Mouse (Mus musculus) layer of hippocampus, adult 18-20 months (tissue): ENCODE data around the gene Efcab6. TPM values are rescaled to one million over a fixed set of nuclear protein-coding genes. Genes with fewer than 3 reads are reported as not detected.
"Not testable (repeated sequence)": the region's sequence is repeated elsewhere in the genome, so short reads cannot be mapped to it uniquely, and the experiment has no call there.

ENCODE experiments used
- DNase-seq, 2 experiments: peaks; one replicate each; pipeline ENCODE4 v3.0.0; 2022; ENCODE audit warnings: low spot score in 2 of 2
- long read RNA-seq: library from polyadenylated mRNA; stranded (forward); transcript quantifications from one replicate; pipeline ENCODE4 v2.0.0, GENCODE M21; 2021
- total RNA-seq, 2 experiments: library from RNA; stranded (reverse); gene quantifications; 2 replicates each; pipeline ENCODE4 v1.2.3; 2021

Efcab6 gene
- total RNA-seq = 1 to 10 TPM; 6.3 to 7.6 TPM
- long read RNA-seq, partial matches to known transcripts = 6 of 8 reads
- long read RNA-seq, other reads (novel, unspliced or antisense) = 2 of 8 reads

DNA sequence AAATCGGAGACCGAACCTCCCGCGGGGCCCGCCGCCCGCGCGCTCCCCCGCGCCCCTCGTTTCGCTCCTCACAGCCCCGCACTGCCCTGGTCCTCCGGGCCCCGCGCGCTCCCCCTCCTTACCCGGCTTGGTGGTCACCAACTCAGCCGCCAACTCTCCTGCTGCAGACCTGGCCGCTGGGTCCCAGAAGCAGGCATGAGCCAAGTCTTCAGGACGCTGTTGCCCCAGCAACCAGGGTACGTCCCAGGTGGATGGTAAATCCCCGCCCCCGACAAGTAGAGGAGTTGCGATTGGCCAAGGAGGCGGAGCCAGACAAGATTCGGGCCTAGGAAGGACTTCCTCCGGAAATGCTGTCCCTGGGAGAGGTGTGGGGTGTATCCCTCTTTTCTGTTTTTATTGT lies at the start of gene Efcab6:
Gene Efcab6, minus strand, starts transcription at position 240 of the 400 bp plus-strand sequence.
- DNase-seq = peak in 1 of 2 experiments; percentile 55

DNA sequence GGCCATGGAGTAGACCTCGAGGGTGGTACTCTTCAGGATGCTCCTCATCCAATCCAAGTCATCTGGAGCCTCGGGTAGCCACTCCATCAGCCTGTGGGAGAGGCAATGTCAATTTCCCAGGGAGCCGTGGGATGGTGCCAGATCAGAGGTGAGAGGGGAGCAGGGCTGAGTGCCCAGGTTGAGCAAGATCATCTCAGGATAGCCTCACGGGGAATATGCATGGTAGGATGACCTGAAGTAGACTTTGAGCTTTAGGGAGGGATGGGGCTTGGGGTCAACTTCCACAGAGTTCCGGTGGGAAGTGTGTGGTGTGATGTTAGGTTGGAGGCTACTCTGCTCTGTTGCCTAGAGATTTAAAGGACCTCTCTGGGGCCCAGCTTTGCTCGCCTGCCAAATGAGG lies 48.7 kb upstream of the Efcab6 start:
- DNase-seq = no peak

DNA sequence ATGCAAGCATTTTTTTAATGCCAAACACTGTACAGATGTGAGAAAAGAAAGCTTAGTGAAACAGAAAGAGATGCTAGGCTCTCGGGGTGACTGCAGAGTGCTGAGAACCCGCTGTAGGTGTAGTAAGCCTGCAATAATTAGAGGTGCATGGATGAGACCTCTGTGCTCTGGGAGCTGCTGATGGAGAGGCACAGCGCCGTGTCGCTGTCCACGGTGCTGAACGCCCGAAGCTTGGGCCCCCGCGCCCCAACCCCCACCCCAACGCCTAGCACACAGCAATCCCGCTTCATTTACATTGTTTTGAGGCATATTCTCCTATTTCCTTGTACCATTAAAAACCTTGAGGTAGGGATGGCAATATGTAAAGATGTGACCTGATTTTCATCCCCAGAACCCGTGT lies 43.7 kb upstream of the Efcab6 start:
- no peak for DNase-seq

DNA sequence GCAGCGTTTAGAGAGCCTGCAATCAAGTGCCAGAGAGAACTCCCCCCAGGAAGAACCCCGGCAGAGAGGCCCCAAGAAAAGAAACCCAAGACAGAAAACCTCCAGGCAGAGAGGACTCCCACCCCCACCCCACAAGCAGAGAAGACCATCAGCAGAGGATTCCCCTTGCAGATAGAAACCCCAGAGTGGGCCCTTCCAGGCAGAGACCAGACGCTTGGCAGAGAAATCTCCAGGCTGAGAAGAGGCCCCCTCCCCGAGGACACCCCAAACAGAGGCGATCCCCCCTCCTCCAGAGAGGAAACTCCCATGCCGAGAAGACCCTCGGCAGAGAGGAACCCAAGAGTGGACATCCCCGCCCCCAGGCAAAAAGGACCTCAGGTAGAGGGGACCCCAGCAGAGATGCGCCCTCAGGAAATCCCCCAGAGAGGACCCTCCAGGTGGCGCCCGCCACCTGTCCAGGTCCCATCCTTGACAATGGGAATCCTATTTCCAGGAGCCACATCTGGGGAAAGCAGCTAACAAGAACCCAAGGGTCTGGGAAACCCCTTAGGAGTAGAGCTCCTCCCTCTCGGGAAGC lies 40.8 kb upstream of the Efcab6 start:
- DNase-seq = no peak

DNA sequence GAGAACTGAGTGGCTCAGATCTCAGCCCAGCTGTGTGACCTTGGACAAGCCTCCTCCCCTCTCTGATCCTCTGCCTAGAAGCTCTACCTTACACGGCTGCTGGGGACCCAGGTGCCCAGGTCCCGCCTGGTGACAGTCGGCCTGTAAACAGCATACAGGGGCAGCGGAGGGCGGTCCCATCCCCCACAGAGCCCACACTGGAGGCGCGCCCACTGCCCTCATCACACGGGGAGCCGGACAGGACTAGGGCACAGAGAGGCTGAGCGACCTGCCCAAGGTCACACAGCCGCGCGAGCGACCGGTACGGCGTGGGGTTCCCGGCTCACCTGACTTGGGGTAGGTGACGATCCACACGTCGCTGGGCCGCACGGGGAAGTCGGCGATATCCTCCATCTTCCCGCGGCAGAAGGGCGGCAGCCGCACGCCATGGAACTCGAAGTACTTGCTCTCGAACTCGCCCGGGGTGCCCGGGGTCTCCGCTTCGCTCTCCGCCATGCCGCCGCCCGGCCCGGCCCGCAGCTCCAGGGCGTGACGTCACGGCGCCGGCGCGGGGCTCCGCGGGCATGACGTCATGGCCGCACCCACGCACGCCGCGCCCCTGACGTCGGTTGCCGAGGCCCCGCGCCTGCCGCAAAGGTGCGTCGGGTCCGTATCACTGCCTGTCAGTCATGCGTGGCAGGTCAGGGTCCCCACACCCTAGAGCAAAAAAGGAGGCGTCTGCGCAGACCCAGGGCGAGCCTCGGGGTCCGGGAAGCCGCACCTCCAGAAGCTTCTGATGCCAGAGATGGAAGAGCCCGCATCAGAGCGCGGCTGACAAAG lies 40.1 kb upstream of the Efcab6 start, which contains the start of gene Sult4a1:
Gene Sult4a1, minus strand, starts transcription at position 650 of the 819 bp plus-strand sequence.
- peak; percentile 44 to 70 for DNase-seq

DNA sequence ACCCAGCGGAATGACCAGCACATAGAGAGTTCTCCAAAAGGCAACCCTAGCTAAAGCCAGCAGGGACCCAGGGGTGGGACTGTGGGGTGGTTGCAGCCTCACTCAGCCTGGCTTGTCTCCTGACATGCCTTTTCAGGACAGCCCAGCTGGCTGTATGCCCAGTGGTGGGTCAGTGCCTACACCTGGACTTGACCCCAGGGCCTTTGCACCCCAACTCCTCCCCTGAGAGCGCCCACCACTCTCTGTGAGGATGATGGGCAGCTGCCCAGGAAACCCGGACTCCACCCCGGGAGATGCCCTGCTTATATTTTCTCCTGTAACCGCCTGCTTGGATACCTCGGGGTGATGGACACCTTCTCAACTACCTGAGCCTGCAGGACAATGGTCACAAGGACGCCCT lies 39.4 kb upstream of the Efcab6 start:
- DNase-seq = no peak

DNA sequence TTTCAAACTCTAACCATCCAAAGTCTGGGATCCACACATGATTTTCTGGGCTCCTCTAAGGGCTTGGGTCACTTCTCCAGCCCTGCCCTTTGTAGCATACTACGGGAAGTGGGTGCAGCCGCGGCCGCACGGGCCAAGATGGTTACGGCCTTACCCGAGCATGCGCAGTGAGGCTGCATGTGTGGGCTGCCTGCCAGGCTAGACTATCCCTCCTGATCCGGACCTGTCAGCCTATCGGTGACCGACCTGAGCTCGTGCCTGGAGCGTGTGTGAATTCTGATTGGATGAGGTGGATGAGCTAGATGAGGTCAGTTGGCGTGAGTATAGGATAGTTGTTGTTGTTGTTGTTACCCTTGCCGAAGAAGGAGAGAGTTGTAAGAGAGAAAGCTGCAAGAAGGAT lies 32.4 kb upstream of the Efcab6 start:
- DNase-seq = not testable (repeated sequence)

DNA sequence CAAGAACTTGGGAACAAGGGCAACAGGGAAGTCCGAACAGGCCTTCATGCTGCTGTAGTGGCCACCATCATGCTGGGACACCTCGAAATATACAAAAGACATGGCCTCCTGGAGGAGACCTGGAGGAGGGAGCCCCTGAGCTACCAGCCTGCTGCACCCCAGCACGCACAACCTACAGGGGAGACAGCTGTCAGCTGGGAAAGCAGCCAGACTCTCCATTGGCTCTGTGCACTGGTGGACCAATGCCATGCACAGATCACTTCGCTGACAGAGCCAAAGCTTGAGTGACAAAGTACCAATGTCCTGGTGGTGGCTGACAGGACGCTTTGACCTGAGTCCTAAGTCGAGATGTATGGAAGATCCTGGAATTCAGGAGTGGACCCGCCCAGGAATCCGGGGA lies 30.9 kb upstream of the Efcab6 start:
- peak in 1 of 2 experiments; percentile 49 for DNase-seq

DNA sequence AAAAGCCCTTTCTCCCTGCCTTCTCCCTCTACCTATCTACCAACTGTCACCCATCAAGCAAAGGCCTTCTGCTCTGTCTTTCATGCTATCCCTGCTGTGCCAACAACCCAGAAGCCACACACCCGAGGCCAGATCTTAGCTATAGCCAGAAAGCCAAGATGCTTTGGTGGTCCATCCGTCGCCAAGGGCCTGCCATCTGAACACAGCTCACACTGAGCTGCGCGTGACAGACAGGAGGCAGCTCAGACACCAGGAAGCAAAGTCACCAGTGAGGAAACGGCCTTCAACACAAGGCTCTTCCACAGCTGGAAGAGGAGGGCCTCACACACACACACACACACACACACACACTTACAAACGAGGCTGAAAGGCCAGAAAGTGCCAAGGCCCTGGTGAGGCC lies 29.7 kb upstream of the Efcab6 start:
- DNase-seq = no peak

DNA sequence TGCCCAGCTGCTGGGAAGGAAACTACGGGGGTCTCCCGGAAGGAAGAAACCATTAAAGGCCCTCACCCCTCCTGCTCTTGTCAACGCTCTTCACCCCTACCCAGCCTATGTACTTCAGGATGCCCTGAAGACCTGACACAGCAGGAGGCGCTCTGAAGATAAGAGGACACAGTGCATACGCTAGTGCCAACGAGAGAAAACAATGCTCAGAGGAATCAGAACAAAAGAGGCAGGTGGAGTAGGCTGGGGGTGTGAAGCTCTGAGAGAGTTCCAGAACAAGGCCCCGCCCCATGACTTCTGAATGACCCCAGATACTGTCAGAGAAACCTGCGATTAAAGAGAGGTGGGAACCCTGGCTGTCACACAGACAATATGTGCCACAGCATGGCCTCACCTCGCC lies 21.6 kb upstream of the Efcab6 start:
- no peak for DNase-seq

DNA sequence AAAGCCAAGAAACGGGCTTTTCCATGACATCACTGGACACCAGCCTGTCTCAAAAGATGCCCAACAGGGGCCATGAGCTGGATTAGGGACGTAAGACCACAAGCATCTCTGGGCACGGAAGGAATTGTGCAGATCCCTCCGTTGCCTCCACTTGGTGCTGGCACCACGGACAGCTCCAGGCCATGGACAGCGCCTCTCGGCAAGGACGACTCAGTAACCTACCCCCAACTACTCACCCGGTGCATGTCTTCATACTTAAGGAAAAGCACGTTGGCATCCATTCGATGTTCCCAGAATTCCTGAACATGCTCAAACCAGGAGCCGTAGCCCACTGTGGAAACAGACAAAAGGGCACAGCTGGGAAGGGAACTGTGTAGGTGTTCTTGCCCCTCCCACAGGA lies 21.2 kb upstream of the Efcab6 start:
- no peak for DNase-seq

DNA sequence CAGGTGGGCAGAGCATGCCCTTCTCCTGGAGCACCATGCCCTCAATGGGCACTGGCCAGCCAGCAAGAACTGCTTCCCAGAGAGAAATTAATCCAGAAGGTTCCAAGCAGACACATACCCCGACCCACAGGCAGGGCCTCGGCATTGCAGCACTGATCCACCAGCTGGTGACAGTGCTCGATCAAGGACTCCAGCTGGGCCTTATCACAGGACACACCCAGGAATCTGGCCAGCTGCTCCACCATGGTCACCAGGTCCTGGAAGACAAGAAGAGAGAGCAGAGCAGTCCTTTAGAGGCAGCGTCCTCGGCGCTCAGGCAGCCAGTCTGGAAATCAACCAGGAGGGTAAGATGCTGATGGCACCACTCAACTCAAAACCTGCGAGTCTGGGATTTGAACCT lies 14.9 kb upstream of the Efcab6 start:
- no peak for DNase-seq

DNA sequence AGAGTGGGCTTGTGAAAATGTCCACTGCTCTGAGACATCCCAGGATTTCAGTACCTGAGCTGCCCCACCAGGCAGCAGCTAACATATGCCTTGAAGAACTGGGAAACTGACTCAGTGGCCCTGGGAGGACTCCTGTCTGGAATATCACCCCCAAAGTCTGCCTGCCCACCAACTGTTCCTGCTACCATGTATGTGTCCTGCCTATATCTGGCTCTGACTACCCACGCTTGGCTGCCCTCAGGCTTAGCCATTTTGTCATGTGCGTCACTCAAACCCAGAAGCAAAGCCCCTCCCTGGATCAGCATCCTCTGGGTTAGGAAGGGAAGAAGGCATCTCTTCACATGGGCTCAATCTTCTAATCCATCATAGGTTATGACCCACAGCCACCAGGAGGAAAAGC lies 14.3 kb upstream of the Efcab6 start:
- DNase-seq = no peak

DNA sequence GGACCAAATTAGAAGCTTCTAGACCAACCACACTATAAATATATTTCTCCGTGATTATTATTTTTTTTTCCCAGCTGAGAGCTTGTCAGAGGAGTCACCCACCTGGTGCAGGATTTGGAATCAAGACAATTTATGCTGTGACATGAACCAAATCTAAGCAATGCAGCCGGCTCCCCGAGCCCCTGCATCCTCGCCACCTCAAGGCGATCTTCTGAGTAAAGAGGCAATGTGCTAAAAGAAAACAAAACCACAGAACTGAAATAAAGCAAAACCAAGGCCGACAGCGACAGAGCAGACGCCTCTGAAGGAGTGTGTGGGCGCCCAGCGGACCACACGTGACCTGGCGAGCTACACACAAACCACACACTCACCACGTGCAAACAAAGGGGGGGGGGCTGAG lies 13.5 kb upstream of the Efcab6 start:
- DNase-seq = no peak

DNA sequence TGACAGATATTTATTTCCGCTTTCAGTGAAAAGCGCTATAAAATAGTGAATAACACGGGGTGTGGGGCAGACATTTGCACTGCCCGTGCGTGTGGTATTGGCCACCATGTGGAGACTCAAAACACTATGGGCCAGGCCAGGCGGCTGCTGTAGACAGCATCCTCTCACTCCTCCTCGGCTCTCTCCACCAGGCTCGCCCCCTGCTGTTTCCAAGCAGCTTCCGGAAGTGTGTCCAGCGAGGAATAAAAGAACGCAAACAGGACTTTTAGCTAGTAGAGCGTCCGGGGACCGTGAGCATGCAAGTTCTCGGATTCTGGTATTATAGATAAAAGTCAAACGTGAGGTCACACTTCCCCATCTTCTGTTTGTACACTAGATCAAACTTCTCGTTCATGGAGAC lies 12.0 kb upstream of the Efcab6 start:
- DNase-seq = no peak

DNA sequence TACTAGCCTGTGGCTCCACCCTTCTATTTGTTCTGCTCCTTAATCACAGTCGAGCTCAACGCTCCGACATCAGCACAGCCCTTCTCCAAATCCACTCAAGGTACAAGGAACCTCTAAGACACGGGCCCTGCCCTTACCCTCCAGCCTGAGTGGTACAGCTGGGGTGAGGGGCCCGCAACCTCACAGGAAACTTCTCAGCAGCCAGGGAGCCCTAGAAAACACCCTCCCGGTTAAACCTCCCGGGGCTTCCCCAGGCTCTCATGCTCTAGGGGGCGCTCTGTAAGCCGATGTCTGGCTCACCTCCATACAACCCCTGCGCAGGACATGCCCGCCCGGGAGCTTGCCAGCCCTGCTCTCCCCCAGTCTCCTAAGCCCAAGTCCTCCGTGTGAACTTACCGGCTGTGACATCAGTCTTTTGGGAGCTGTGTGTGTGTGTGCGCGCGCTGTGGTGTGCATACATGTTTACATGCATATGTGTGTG lies 9.6 kb upstream of the Efcab6 start:
- no peak for DNase-seq

DNA sequence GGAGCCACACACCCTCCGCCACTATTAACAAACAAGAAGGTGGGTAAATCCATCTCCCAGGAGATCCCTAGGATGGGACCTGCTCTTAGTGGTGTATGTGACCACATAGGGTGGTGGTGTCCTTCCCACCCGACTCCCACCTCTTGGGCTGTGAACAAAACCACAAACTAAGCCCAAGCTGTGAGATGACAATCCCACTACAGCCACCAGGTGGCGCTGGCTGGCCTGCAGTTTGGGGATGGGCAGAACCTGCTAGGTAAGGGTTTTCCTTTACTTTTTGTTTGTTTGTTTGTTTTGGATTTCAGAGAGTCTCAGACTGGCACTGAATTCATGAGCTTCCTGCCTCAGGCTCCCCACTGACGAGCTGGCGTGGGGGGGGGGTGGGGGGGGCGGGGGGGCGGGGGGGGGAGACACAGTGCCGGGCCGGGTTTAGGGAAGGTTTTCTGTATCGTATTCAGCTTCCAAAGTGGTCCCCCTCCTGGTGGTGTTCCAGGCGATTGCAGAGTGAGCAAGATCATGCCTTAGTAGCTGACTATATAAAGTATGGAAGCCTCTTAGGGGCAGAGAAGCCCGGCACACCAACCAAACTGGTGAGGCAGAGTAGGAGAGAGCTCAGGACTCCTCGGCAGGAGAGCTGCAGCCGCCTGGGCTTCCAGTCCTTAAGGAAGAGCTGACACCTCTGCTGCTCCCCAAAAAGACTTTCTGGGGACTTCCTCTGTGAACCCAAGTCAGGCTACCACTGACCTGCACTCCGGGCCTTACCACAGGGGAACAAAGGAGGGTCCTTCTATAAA lies 8.9 kb upstream of the Efcab6 start:
- DNase-seq = peak; percentile 50 to 74

DNA sequence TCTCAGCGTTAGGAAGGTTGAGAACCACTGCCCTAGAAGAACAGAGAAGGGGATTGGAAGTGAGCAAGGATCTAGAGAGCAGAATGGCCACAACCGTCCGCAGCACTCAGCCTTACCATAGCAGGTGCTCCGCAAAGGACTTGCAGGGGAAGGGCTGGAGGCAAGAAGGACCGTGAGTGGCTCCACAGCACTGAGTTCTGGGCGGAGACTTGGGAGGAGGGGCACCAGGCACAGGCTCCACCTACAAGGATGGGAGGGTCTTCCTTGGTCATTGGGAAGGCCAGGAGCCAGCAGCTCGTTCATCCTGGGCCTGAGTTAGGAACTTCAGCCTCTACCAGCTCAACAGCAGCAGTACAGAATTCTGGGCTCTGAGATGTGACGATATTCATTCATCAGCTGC lies 7.9 kb upstream of the Efcab6 start:
- DNase-seq = no peak

DNA sequence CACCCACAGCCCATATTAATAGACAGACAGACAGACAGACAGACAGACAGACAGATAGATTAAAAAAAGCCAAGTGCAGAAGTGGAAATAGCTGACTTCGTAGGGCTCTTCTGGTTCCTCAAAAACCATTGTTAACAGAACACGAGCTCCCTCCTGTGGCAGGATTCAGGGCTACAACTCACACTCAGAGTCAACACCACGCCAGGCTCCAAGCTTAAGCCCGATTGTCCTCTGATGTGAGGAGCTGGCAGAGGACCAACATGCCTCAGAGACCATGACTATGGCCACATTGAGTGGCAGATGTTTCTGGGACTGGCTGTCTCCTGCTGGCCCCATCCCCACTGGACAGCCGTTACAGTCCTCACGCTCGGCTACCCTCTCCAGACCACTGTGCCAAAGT lies 7.0 kb upstream of the Efcab6 start:
- peak; percentile 68 to 91 for DNase-seq

DNA sequence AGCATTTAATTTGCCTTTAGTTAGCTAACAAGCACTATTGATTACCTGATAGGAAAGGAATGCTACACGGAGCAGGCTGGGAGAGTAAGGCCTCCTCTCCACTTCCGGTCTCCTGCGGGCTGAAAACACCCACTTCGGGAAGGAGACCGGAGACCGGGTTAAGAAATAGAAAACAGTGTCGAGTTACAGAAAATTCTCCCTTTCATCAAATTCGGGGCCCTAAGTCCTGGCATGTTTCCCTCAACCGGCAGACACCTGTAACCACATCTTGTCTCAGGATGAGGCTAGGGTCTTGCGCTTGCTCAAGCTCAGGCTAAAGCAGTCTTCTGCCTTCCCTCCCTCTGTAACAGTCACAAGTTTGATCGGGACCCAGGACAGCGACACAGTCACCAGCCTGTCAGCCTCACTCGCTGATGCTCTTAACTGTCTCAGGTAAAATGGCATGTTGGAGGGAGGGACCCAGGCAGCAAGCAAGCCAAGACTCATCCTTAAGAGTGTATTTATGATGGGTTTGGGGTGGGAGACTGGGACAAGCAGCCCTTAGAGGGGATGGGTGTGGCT lies 5.0 kb upstream of the Efcab6 start:
- DNase-seq = no peak

DNA sequence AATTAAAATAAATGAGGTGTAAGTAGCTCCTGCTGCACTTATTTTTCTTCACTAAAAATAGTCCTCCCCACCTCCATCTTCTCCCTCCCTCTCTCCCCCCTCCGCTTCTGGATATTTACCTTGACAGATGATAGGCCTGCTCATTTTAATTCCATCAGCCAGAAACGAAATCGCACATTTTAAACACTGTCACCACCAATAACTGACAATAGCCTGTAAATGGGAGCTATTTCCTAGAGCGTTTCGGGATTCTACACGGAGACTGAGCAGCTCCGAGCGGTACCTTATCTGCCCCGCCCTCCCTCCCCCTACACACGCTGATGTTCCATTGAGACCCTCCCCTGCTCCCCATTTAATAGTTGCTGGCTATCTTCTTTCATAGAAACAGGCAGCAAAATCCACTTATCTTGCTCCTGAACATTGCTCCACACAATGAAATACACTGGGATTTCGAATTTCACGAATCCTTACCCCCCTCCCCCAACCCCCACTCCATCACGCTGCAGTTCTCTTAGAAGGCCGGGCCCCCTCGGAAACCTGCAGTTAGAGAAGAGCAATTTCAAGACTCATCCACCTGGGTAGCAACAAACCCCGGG lies 4.4 kb upstream of the Efcab6 start:
- DNase-seq = no peak
